Mouse (Mus musculus) CD4-positive naive resting alpha-beta T cell, adult 57 days (primary cell): Measurements from ENCODE around the gene Olfr196. TPM values are rescaled to one million over a fixed set of nuclear protein-coding genes. Genes with fewer than 3 reads are reported as not detected.

Experiments
- total RNA-seq: library from RNA; stranded (reverse); gene quantifications from one replicate; pipeline ENCODE4 v1.2.4, GENCODE M21; 2023

Olfr196 gene
- total RNA-seq: not detected

GRCm38 (mm10) chr16:59170354-59170753, at the start of gene Olfr196:
TSS of gene Olfr196 (minus strand) at chr16:59170454.

GRCm38 (mm10) chr16:59219667-59220066, 49.4 kb upstream of the Olfr196 start, which contains the start of gene Olfr199:
TSS of gene Olfr199 (minus strand) at chr16:59219767.

GRCm38 (mm10) chr16:59203433-59203832, 33.2 kb upstream of the Olfr196 start, which contains the start of gene Olfr198:
TSS of gene Olfr198 (minus strand) at chr16:59203533.

GRCm38 (mm10) chr16:59146746-59147145, 23.5 kb downstream of the Olfr196 start, which contains the start of gene Olfr195:
TSS of gene Olfr195 (plus strand) at chr16:59147046.

GRCm38 (mm10) chr16:59120969-59121368, 49.3 kb downstream of the Olfr196 start, which contains the start of gene Olfr194:
TSS of gene Olfr194 (minus strand) at chr16:59121069.

Other genes with a start within 250 kb of the Olfr196 start
- gene Olfr181, start 241.7 kb downstream of the Olfr196 start, total RNA-seq: not detected
- gene Olfr180, start 241.1 kb downstream of the Olfr196 start, total RNA-seq: not detected
- not detected for gene Olfr183, start 175.1 kb downstream of the Olfr196 start, total RNA-seq
- not detected for gene Olfr186, start 140.2 kb downstream of the Olfr196 start, total RNA-seq
- not detected for gene Olfr187, start 130.7 kb downstream of the Olfr196 start, total RNA-seq
- not detected for gene Olfr190, start 92.4 kb downstream of the Olfr196 start, total RNA-seq
- gene Olfr191, start 80.6 kb downstream of the Olfr196 start, total RNA-seq: not detected
- gene Olfr193, start 58.6 kb downstream of the Olfr196 start, total RNA-seq: not detected
- not detected for gene Olfr194, start 49.4 kb downstream of the Olfr196 start, total RNA-seq
- gene Olfr195, start 23.4 kb downstream of the Olfr196 start, total RNA-seq: not detected
- gene Olfr198, start 33.1 kb upstream of the Olfr196 start, total RNA-seq: not detected
- gene Olfr199, start 49.3 kb upstream of the Olfr196 start, total RNA-seq: not detected
- gene Olfr201, start 102.2 kb upstream of the Olfr196 start, total RNA-seq: not detected
- gene Olfr202, start 116.3 kb upstream of the Olfr196 start, total RNA-seq: not detected
- gene Olfr203, start 128.4 kb upstream of the Olfr196 start, total RNA-seq: not detected
- not detected for gene Olfr204, start 147.8 kb upstream of the Olfr196 start, total RNA-seq
- not detected for gene Olfr205, start 160.7 kb upstream of the Olfr196 start, total RNA-seq
- gene Olfr206, start 178.8 kb upstream of the Olfr196 start, total RNA-seq: not detected
- gene Olfr209, start 193.5 kb upstream of the Olfr196 start, total RNA-seq: not detected
- not detected for gene Gabrr3, start 236.9 kb upstream of the Olfr196 start, total RNA-seq